Mouse (Mus musculus): ENCODE data around the gene Crybb2. TPM values are rescaled to one million over a fixed set of nuclear protein-coding genes. Genes with fewer than 3 reads are reported as not detected.

The Crybb2 gene
- polyA plus RNA-seq (2012; rRNA removed): not detected in 2 replicates

GRCm38 (mm10) chr5:113070017-113070416 is at the start of gene Crybb2:
Gene Crybb2 (minus strand): TSS chr5:113070117.

GRCm38 (mm10) chr5:113081439-113081838 is 11.5 kb upstream of the Crybb2 start, which contains the start of gene Crybb3:
Gene Crybb3 (minus strand): TSS chr5:113081584.

GRCm38 (mm10) chr5:113015236-113016061 is 54.5 kb downstream of the Crybb2 start, which contains the start of gene Grk3:
Gene Grk3 (minus strand): TSS chr5:113015791.

Other genes with a start within 250 kb of the Crybb2 start
- 0.90 and 0.91 TPM in 2 replicates for gene Myo18b, start 173.8 kb downstream of the Crybb2 start, polyA plus RNA-seq (2012; rRNA removed)
- gene Grk3, start 54.3 kb downstream of the Crybb2 start, polyA plus RNA-seq (2012; rRNA removed): 1.8 and 3.8 TPM in 2 replicates
- gene Crybb3, start 11.5 kb upstream of the Crybb2 start, polyA plus RNA-seq (2012; rRNA removed): 5.8 and 8.1 TPM in 2 replicates
- 8.0 and 9.0 TPM in 2 replicates for gene 2900026A02Rik, start 151.1 kb upstream of the Crybb2 start, polyA plus RNA-seq (2012; rRNA removed)
- 0.03 and 0.05 TPM in 2 replicates for gene Tmem211, start 156.8 kb upstream of the Crybb2 start, polyA plus RNA-seq (2012; rRNA removed)
- gene Sgsm1, start 240.7 kb upstream of the Crybb2 start, polyA plus RNA-seq (2012; rRNA removed): 3.9 and 4.5 TPM in 2 replicates